Mouse (Mus musculus): ENCODE data around the gene Gm572. TPM values are rescaled to one million over a fixed set of nuclear protein-coding genes. Genes with fewer than 3 reads are reported as not detected.

The Gm572 gene
- polyA plus RNA-seq (2015; fragmentation: Nextera tagmentation; extraction: Ambion mirVana), result not detected in 2 replicates

DNA sequence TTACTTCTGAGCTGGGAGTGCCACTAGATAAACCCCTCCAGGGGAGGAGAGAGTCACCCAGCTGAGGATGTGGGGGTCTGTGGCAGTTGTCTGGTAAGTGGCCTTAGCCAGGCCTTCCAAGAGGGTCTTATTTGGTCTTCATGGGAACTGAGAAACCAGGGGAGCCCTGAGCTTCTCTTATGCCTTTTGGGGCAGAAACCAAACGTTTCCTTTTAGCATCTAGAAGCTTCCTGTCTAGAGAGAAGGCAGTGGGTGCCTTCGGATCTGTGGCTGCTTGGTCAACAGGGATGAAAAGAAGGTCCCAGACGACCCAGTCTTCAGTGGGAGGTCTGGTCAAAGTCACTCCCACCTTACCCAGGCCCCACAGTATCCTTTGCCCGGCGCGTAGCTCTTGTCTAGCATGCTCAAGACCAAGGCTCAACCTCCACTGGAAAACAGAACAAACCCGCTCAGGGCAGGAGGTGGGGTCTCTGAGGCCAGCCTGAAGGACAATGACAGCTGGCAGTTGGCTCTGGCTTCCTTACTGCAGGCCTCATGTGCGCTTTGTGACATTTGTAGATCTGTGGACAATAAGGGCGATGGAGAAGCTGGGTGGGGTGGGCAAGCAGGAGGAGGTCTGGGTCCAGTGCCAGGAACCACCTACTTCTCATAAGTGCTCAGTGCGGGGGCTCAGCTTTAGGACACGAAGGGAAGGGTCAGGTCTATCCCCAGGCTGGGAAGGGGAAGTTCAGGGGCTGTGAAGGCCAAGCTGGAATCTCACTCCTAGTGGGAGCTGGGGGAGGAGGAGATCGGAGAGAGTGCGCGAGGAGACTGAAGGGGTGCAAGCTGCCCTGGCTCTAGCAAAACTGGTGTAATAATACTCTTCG lies at the start of gene Gm572:
Gene Gm572, plus strand, starts transcription at position 27 of the 866 bp plus-strand sequence.
- Histone ChIP-seq H3K27ac (ENCODE audit: low read length) (peak within 1 kb of the TSS; percentile 27), H3K9ac (replicated peaks; ENCODE audit: low read length) (peak within 1 kb of the TSS; percentile 23), H3K27me3 (ENCODE audit: insufficient read depth, low read length) (no peaks in the 10 kb centered on the region), H3K4me3 (ENCODE audit: low read length) (0 out of 2 replicates have a peak within 1 kb of the TSS, but pooled peaks have one; percentile 9), H3K4me1 (ENCODE audit: insufficient read depth, low read length) (peaks cover 11% of the 10 kb centered on the region), H3K9me3 (ENCODE audit: low read length) (no peaks in the 10 kb centered on the region), H3K4me2 (replicated peaks; ENCODE audit: low read depth, low read length) (peak within 1 kb of the TSS; percentile 45), H3K36me3 (ENCODE audit: insufficient read depth, low read length) (no peaks in the 10 kb centered on the region)
- ATAC-seq (ENCODE audit: low FRiP score, low TSS enrichment), result peak; percentile 24; the same call in 1 of the 2 replicates
- WGBS, result 66% methylated on average over 15 of the region's 15 CpGs

DNA sequence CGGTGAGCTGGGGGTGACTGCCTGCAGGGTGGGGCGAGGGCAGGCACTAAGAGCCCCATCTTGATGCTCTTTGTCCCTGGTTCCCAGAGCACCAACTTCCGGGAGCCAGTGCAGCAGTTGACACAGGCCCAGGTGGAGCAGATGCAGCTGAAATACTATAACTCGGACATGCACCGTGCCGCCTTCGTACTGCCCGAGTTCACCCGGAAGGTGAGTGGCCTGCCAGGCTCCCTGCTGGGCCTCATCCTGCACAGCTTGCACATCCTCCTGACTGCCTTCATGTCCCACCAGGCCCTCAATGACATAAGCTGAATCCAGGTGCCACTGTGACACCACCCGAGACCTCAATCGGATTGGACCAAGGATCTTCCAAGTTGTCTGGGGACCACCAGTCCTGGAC lies 49.1 kb upstream of the Gm572 start:
- Histone ChIP-seq H3K4me3 (ENCODE audit: low read length) (no peak overlapping the region), H3K27me3 (ENCODE audit: insufficient read depth, low read length) (no peaks in the 10 kb centered on the region), H3K9ac (replicated peaks; ENCODE audit: low read length) (no peak overlapping the region), H3K36me3 (ENCODE audit: insufficient read depth, low read length) (peaks cover 55% of the 10 kb centered on the region), H3K4me2 (replicated peaks; ENCODE audit: low read depth, low read length) (no peak overlapping the region), H3K4me1 (ENCODE audit: insufficient read depth, low read length) (peaks cover 14% of the 10 kb centered on the region), H3K27ac (ENCODE audit: low read length) (no peak overlapping the region), H3K9me3 (ENCODE audit: low read length) (peaks cover 6% of the 10 kb centered on the region)
- 92% methylated on average over 11 of the region's 11 CpGs for WGBS
- no peak for ATAC-seq (ENCODE audit: low FRiP score, low TSS enrichment)

DNA sequence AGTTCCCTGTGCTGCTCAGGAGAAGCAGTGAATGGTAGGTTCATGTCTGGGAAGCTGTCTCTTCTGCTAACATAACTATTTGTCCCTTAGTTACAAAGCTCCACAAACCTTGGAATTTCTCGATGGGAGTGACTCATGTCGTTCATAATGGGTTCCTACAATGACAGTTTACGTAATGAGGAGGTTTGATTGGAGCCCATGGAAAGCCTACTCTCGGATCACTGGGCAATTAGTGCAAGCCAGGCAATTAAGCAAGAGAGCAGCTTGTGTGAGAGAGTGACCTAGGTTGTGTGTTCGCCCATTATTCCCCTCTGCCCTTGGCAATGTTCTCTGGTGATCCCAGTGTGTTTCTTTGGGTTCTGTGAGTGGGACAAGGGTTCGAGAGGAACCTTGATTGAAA lies 47.2 kb upstream of the Gm572 start:
- Histone ChIP-seq H3K36me3 (ENCODE audit: insufficient read depth, low read length) (peaks cover 62% of the 10 kb centered on the region), H3K27ac (ENCODE audit: low read length) (no peak overlapping the region), H3K4me2 (replicated peaks; ENCODE audit: low read depth, low read length) (no peak overlapping the region), H3K27me3 (ENCODE audit: insufficient read depth, low read length) (no peaks in the 10 kb centered on the region), H3K4me3 (ENCODE audit: low read length) (no peak overlapping the region), H3K9ac (replicated peaks; ENCODE audit: low read length) (no peak overlapping the region), H3K9me3 (ENCODE audit: low read length) (peaks cover 9% of the 10 kb centered on the region), H3K4me1 (ENCODE audit: insufficient read depth, low read length) (peaks cover 10% of the 10 kb centered on the region)
- ATAC-seq (ENCODE audit: low FRiP score, low TSS enrichment), result no peak
- 92% methylated on average over 6 of the region's 6 CpGs for WGBS

DNA sequence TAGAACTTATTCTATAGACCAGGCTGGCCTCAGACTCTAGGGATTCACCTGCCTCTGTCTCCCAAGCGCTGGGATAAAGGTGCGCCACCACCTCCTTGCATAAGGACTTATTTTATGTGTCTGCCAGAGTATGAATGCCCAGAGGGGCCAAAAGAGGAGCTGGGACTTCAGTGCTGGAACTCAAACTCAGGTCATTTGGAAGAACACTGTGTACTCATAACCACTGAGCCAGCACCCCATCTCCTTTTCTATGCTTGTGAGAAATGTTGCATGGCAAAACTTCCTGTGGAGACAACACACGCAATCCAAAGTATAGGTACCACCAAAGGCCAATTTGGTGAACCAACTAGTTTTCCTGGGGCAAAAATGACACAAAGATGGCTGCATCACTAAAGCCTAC lies 46.4 kb upstream of the Gm572 start:
- no peak overlapping the region for H3K27ac ChIP-seq (ENCODE audit: low read length)
- H3K27me3 ChIP-seq (ENCODE audit: insufficient read depth, low read length), result no peaks in the 10 kb centered on the region
- no peak overlapping the region for H3K4me2 ChIP-seq (replicated peaks; ENCODE audit: low read depth, low read length)
- H3K4me3 ChIP-seq (ENCODE audit: low read length), result no peak overlapping the region
- no peak for ATAC-seq (ENCODE audit: low FRiP score, low TSS enrichment)
- H3K9me3 ChIP-seq (ENCODE audit: low read length), result peaks cover 9% of the 10 kb centered on the region
- no peak overlapping the region for H3K9ac ChIP-seq (replicated peaks; ENCODE audit: low read length)
- peaks cover 62% of the 10 kb centered on the region for H3K36me3 ChIP-seq (ENCODE audit: insufficient read depth, low read length)
- WGBS, result 93% methylated on average over 3 of the region's 3 CpGs
- H3K4me1 ChIP-seq (ENCODE audit: insufficient read depth, low read length), result peaks cover 10% of the 10 kb centered on the region

DNA sequence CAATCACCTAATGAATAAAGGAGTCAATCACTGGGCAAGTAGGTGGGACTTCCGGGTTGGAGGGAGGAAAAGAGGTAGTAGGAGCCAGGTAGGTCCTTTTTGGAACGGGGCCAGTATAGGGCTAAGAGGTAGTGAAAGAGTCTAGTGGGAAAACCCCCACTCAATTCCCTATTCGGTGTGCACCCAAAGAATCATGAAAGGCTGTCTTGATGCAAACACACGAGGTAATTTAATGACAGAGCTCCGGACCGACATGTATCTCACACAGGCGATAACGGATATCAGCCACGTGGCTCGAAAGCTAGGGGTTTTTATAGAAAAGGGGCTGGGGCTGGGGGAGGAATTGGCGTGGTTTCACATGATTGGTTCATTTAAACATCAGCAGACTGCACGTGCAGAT lies 44.3 kb upstream of the Gm572 start:
- H3K9me3 ChIP-seq (ENCODE audit: low read length), result peaks cover 9% of the 10 kb centered on the region
- no peaks in the 10 kb centered on the region for H3K27me3 ChIP-seq (ENCODE audit: insufficient read depth, low read length)
- no peak for ATAC-seq (ENCODE audit: low FRiP score, low TSS enrichment)
- peaks cover 57% of the 10 kb centered on the region for H3K36me3 ChIP-seq (ENCODE audit: insufficient read depth, low read length)
- H3K27ac ChIP-seq (ENCODE audit: low read length), result no peak overlapping the region
- no peak overlapping the region for H3K9ac ChIP-seq (replicated peaks; ENCODE audit: low read length)
- no peak overlapping the region for H3K4me2 ChIP-seq (replicated peaks; ENCODE audit: low read depth, low read length)
- H3K4me1 ChIP-seq (ENCODE audit: insufficient read depth, low read length), result no peaks in the 10 kb centered on the region
- no peak overlapping the region for H3K4me3 ChIP-seq (ENCODE audit: low read length)
- WGBS, result 94% methylated on average over 12 of the region's 12 CpGs

DNA sequence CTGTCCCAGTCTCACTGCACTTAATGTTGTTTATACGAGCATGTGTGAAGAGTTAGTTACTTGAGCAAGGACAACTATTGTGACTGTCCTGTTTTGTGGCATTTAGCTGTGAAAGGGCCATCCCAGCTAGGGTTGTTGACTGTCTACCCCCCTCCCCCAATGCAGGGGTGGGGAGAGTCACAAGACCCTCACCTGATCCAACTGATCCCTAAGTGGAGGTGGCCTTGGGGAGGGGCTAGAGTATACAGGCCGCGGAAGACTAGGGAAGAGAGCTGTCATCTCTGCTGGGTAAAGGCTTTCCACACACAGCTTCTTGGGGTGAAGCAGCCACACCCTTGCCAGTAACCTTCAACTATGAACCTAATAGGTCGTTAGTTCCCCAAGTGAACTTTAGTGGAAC lies 42.8 kb upstream of the Gm572 start:
- Histone ChIP-seq H3K4me2 (replicated peaks; ENCODE audit: low read depth, low read length) (no peak overlapping the region), H3K9ac (replicated peaks; ENCODE audit: low read length) (no peak overlapping the region), H3K4me3 (ENCODE audit: low read length) (no peak overlapping the region), H3K27me3 (ENCODE audit: insufficient read depth, low read length) (no peaks in the 10 kb centered on the region), H3K36me3 (ENCODE audit: insufficient read depth, low read length) (peaks cover 42% of the 10 kb centered on the region), H3K27ac (ENCODE audit: low read length) (no peak overlapping the region), H3K4me1 (ENCODE audit: insufficient read depth, low read length) (no peaks in the 10 kb centered on the region), H3K9me3 (ENCODE audit: low read length) (peaks cover 9% of the 10 kb centered on the region)
- no peak for ATAC-seq (ENCODE audit: low FRiP score, low TSS enrichment)
- 88% methylated on average over 4 of the region's 4 CpGs for WGBS

DNA sequence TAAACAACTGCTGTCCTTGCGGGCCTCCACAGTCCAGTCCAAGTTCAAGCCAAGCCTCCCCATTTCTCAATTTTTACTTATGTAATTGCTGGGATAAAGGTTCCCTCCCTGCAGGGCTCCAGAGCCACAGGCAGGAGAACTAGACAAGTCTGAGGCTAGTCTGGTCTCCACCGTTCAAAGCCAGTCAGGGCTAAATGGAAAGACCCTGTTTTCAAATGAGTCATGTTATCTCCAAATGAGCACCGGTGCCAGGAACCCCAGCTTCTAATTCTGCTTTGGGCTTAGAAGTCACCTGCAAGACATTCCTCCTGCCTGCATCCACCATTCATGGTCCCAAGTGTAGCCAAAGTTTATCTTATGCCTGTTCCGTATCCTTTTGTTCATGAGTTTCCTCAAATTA lies 41.2 kb upstream of the Gm572 start:
- no peak for ATAC-seq (ENCODE audit: low FRiP score, low TSS enrichment)
- Histone ChIP-seq H3K9me3 (ENCODE audit: low read length) (peaks cover 9% of the 10 kb centered on the region), H3K4me3 (ENCODE audit: low read length) (no peak overlapping the region), H3K9ac (replicated peaks; ENCODE audit: low read length) (no peak overlapping the region), H3K27ac (ENCODE audit: low read length) (no peak overlapping the region), H3K4me1 (ENCODE audit: insufficient read depth, low read length) (no peaks in the 10 kb centered on the region), H3K4me2 (replicated peaks; ENCODE audit: low read depth, low read length) (no peak overlapping the region), H3K36me3 (ENCODE audit: insufficient read depth, low read length) (peaks cover 27% of the 10 kb centered on the region), H3K27me3 (ENCODE audit: insufficient read depth, low read length) (no peaks in the 10 kb centered on the region)
- WGBS, result 74% methylated on average over 4 of the region's 4 CpGs

DNA sequence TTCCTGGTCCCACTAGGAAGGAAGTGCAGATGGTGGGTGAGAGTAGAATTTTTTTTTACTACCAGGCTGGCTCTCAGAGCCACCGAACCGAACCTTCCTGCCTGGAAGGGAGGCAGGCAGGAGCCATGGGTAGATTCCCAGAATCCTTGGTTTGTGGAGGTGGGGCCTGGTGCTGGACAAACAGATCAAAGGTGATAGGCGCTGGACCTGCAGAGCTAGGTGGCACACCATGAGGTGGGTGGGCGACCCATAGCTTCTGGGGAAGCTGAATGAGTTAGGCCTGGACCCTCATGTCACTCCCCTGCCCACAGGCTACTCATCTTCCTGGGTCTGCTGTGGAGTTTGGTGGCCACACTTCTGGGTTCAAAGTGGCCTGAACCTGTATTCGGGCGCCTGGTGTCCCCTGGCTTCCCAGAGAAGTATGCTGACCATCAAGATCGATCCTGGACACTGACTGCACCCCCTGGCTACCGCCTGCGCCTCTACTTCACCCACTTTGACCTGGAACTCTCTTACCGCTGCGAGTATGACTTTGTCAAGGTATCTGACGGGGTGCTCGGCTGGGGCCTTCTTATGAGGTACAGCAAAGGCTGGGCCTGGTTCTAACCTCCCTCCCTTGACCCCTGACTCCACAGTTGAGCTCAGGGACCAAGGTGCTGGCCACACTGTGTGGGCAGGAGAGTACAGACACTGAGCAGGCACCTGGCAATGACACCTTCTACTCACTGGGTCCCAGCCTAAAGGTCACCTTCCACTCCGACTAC lies 40.6 kb upstream of the Gm572 start, which contains the start of gene Masp2:
Gene Masp2, plus strand, starts transcription at position 198 of the 764 bp plus-strand sequence.
- H3K9me3 ChIP-seq (ENCODE audit: low read length), result peaks cover 9% of the 10 kb centered on the region
- 86% methylated on average over 14 of the region's 14 CpGs for WGBS
- H3K9ac ChIP-seq (replicated peaks; ENCODE audit: low read length), result no peak within 1 kb of the TSS
- H3K4me1 ChIP-seq (ENCODE audit: insufficient read depth, low read length), result no peaks in the 10 kb centered on the region
- no peak within 1 kb of the TSS for H3K4me3 ChIP-seq (ENCODE audit: low read length)
- no peaks in the 10 kb centered on the region for H3K27me3 ChIP-seq (ENCODE audit: insufficient read depth, low read length)
- no peak within 1 kb of the TSS for H3K4me2 ChIP-seq (replicated peaks; ENCODE audit: low read depth, low read length)
- no peak within 1 kb of the TSS for H3K27ac ChIP-seq (ENCODE audit: low read length)
- peaks cover 22% of the 10 kb centered on the region for H3K36me3 ChIP-seq (ENCODE audit: insufficient read depth, low read length)
- ATAC-seq (ENCODE audit: low FRiP score, low TSS enrichment), result no peak

DNA sequence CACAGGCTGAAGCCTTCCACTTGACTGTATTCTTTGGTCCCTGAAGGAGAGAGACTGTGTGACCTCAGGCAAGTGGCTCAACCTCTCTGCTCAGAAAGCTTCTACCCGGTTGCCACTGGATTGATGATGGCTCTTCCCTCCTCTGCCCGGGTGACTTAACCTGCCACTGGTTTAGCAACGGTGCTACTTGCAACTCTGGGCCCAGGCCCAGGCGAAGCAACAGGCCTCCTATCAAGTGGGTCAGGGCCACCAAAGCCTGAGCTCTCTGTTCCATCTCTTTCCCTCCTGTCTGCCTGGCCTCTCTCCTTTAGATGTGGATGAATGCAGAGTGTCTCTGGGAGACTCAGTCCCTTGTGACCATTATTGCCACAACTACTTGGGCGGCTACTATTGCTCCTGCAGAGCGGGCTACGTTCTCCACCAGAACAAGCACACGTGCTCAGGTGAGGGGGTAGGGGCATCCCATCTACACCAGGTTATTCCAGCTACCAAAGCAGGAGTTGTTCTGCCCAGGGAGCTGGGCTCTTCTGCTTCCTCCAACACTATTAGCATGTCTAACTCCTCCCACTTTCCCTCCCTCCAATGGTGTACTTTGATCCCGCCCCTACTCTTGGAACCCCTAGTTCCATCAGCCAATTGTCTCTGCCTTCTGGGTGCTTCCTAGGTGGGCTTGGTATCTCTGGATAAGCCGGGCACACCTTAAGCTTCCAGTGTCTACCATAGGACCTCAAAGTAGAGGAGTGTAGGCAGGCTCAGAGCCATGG lies 39.6 kb upstream of the Gm572 start:
- no peak for ATAC-seq (ENCODE audit: low FRiP score, low TSS enrichment)
- Histone ChIP-seq H3K36me3 (ENCODE audit: insufficient read depth, low read length) (peaks cover 11% of the 10 kb centered on the region), H3K27ac (ENCODE audit: low read length) (no peak overlapping the region), H3K9ac (replicated peaks; ENCODE audit: low read length) (no peak overlapping the region), H3K9me3 (ENCODE audit: low read length) (peaks cover 7% of the 10 kb centered on the region), H3K4me1 (ENCODE audit: insufficient read depth, low read length) (peaks cover 4% of the 10 kb centered on the region; the same call in 1 of the 2 replicates), H3K4me2 (replicated peaks; ENCODE audit: low read depth, low read length) (no peak overlapping the region), H3K4me3 (ENCODE audit: low read length) (no peak overlapping the region), H3K27me3 (ENCODE audit: insufficient read depth, low read length) (no peaks in the 10 kb centered on the region)
- WGBS, result 68% methylated on average over 10 of the region's 10 CpGs

All from kidney, embryonic 16.5 days (tissue).